9 mouse cellular contexts compared by ENCODE assay signal in the genomic region with DNA sequence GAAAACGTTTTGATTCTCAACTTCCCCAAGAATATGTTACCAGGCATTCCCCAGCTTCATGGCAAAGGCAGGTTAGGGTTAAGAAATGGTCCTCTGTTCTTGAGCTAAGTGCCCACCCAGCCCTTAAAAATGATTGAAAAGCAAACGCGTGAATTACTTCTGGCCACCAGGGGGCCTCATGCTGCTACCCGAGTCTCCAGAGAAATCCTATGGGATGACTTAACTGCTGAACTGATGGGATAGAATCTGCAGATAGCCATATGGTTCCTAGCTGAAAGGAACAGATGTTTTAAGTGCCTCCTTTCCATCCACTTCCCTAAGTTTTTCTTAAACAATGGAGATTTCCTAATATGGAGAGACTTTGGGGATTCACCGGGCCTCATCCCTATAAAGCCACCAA. TPM values are rescaled to one million over a fixed set of nuclear protein-coding genes. Genes with fewer than 3 reads are reported as not detected.
DNase-seq lines count a peak whose midpoint lies in the region; ATAC-seq and TF ChIP-seq lines count a peak whose summit lies in the region.
"Had no signal": no experiment of that assay in that cellular context is flagged by ENCODE, and none has a peak within 500 bp of the region (broad histone marks: within the 10 kb centered on the region; RNA-seq: fewer than 3 reads in every experiment).

No protein-coding gene starts in this region.

- H3K4me1 ChIP-seq in hindbrain, embryonic 11.5 days (replicated peaks; ENCODE audit: control insufficient read depth, insufficient read depth, low read length), result no peaks in the 10 kb centered on the region
- H3K4me1 ChIP-seq in hindbrain, embryonic 12.5 days, result peaks cover 4% of the 10 kb centered on the region
- no peaks in the 10 kb centered on the region for H3K4me1 ChIP-seq in E14TG2a.4 (replicated peaks; ENCODE audit: low read depth, low read length)
- peaks cover 8% of the 10 kb centered on the region for H3K4me1 ChIP-seq in lung, embryonic 16.5 days (replicated peaks; ENCODE audit: control insufficient read depth, insufficient read depth, low read length)

- TF ChIP-seq CTCF in E14TG2a.4 (conservative IDR thresholded peaks at IDR 0.05; ENCODE audit: low read length), result peak; percentile 70

- peak; percentile 74 for DNase-seq in hindbrain, embryonic 11.5 days (ENCODE audit: low spot score)
- peak; percentile 14 for DNase-seq in adipocyte (ENCODE audit: low spot score)
- peak; percentile 59 to 70 for DNase-seq in heart, postnatal 14 days
- DNase-seq in cerebellum, postnatal 36 days, result no peak

- no peaks in the 10 kb centered on the region for H3K9me3 ChIP-seq in hindbrain, embryonic 11.5 days (ENCODE audit: control insufficient read depth, low read length)
- H3K9me3 ChIP-seq in hindbrain, embryonic 12.5 days (replicated peaks), result peaks cover 3% of the 10 kb centered on the region; the same call in 1 of the 2 replicates
- no peaks in the 10 kb centered on the region for H3K9me3 ChIP-seq in E14TG2a.4 (ENCODE audit: low read length)
- H3K9me3 ChIP-seq in lung, embryonic 16.5 days (ENCODE audit: control insufficient read depth, low read length), result 0 out of 2 replicates have a peak, but pooled peaks cover 2% of the 10 kb centered on the region
- H3K9me3 ChIP-seq: embryonic facial prominence, embryonic 12.5 days had no signal

- intact Hi-C loops in heart, postnatal 14 days (cut with DNase I), result loop anchor here (1.0 to 5.0 kb wide), 3 partner anchors 51 to 131 kb away; no protein-coding TSS in a partner anchor

- WGBS in hindbrain, embryonic 11.5 days, result 24% methylated on average over 5 of the region's 5 CpGs
- 21% methylated on average over 5 of the region's 5 CpGs for WGBS in hindbrain, embryonic 12.5 days
- WGBS in lung, embryonic 16.5 days, result 19% methylated on average over 5 of the region's 5 CpGs

- no peak for ATAC-seq in hindbrain, embryonic 11.5 days (ENCODE audit: low FRiP score)
- ATAC-seq in hindbrain, embryonic 12.5 days (ENCODE audit: low FRiP score), result no peak
- ATAC-seq in lung, embryonic 16.5 days (ENCODE audit: low read depth), result peak; percentile 50; the same call in 1 of the 2 replicates
- no peak for ATAC-seq in monocyte, adult 5-6 weeks (replicated peaks; ENCODE audit: insufficient number of reproducible peaks, low FRiP score, low TSS enrichment, poor library complexity, severe bottlenecking)

- no peaks in the 10 kb centered on the region for H3K36me3 ChIP-seq in hindbrain, embryonic 11.5 days (ENCODE audit: control insufficient read depth, insufficient read depth, low read length)
- no peaks in the 10 kb centered on the region for H3K36me3 ChIP-seq in hindbrain, embryonic 12.5 days
- no peaks in the 10 kb centered on the region for H3K36me3 ChIP-seq in E14TG2a.4 (ENCODE audit: insufficient read depth, low read length)
- peaks cover 5% of the 10 kb centered on the region for H3K36me3 ChIP-seq in lung, embryonic 16.5 days (ENCODE audit: control insufficient read depth, insufficient read depth, low read length)

- no peaks in the 10 kb centered on the region for H3K27me3 ChIP-seq in hindbrain, embryonic 11.5 days (ENCODE audit: control insufficient read depth, insufficient read depth, low read length)
- no peaks in the 10 kb centered on the region for H3K27me3 ChIP-seq in hindbrain, embryonic 12.5 days
- H3K27me3 ChIP-seq in E14TG2a.4 (ENCODE audit: insufficient read depth, low read length), result peaks cover 16% of the 10 kb centered on the region
- H3K27me3 ChIP-seq in lung, embryonic 16.5 days (ENCODE audit: control insufficient read depth, insufficient read depth, low read depth, low read length), result no peaks in the 10 kb centered on the region
- H3K27me3 ChIP-seq: embryonic facial prominence, embryonic 12.5 days had no signal

- H3K4me3 ChIP-seq in hindbrain, embryonic 11.5 days (ENCODE audit: low read depth, low read length), result no peak overlapping the region
- no peak overlapping the region for H3K4me3 ChIP-seq in hindbrain, embryonic 12.5 days
- no peak overlapping the region for H3K4me3 ChIP-seq in E14TG2a.4 (replicated peaks; ENCODE audit: low read length)
- H3K4me3 ChIP-seq in lung, embryonic 16.5 days (ENCODE audit: low read length), result no peak overlapping the region
- H3K4me3 ChIP-seq: embryonic facial prominence, embryonic 12.5 days had no signal

- H3K9ac ChIP-seq in hindbrain, embryonic 11.5 days (ENCODE audit: low read depth, low read length), result no peak overlapping the region
- no peak overlapping the region for H3K9ac ChIP-seq in hindbrain, embryonic 12.5 days
- no peak overlapping the region for H3K9ac ChIP-seq in lung, embryonic 16.5 days (ENCODE audit: low read length)
- H3K9ac ChIP-seq: embryonic facial prominence, embryonic 12.5 days had no signal

- no peak overlapping the region for H3K27ac ChIP-seq in hindbrain, embryonic 11.5 days (ENCODE audit: low read depth, low read length)
- H3K27ac ChIP-seq in hindbrain, embryonic 12.5 days, result no peak overlapping the region
- H3K27ac ChIP-seq in lung, embryonic 16.5 days (ENCODE audit: low read length), result no peak overlapping the region
- H3K27ac ChIP-seq: embryonic facial prominence, embryonic 12.5 days had no signal

- H3K4me2 ChIP-seq in hindbrain, embryonic 11.5 days (replicated peaks; ENCODE audit: low read depth, low read length), result no peak overlapping the region
- H3K4me2 ChIP-seq in hindbrain, embryonic 12.5 days (replicated peaks), result no peak overlapping the region
- H3K4me2 ChIP-seq in lung, embryonic 16.5 days (ENCODE audit: low read depth, low read length), result no peak overlapping the region
- H3K4me2 ChIP-seq: embryonic facial prominence, embryonic 12.5 days had no signal

RNA-seq across cellular contexts. Expression of gene Tmem100, which starts 7.9 kb away (rescaled TPM):
- polyA plus RNA-seq in hindbrain, embryonic 11.5 days (2014; fragmentation: Nextera tagmentation; extraction: Ambion mirVana), result 6.0 and 6.6 TPM in 2 replicates
- 10.5 and 11.2 TPM in 2 replicates for polyA plus RNA-seq in hindbrain, embryonic 12.5 days (2016; fragmentation: Nextera tagmentation; extraction: Ambion mirVana)
- total RNA-seq in heart, postnatal 14 days (2021), result 10 to 100 TPM; 28.2 to 32.1 TPM
- 20.7 and 22.7 TPM in 2 replicates for polyA plus RNA-seq in lung, embryonic 16.5 days (2015; fragmentation: Nextera tagmentation; extraction: Ambion mirVana)
- total RNA-seq in monocyte, adult 5-6 weeks (2017), result not detected in 3 replicates

RNA-seq across cellular contexts. Expression of gene Pctp, which starts 35.3 kb away (rescaled TPM):
- 5.1 and 6.2 TPM in 2 replicates for polyA plus RNA-seq in hindbrain, embryonic 11.5 days (2014; fragmentation: Nextera tagmentation; extraction: Ambion mirVana)
- polyA plus RNA-seq in hindbrain, embryonic 12.5 days (2016; fragmentation: Nextera tagmentation; extraction: Ambion mirVana), result 4.3 and 4.6 TPM in 2 replicates
- total RNA-seq in heart, postnatal 14 days (2021), result 1 to 10 TPM; 4.0 to 4.1 TPM
- polyA plus RNA-seq in lung, embryonic 16.5 days (2015; fragmentation: Nextera tagmentation; extraction: Ambion mirVana), result 9.5 and 10.9 TPM in 2 replicates
- 16.6 to 23.5 TPM (median 17.7 TPM) in 3 replicates for total RNA-seq in monocyte, adult 5-6 weeks (2017)

Comparison
In these comparisons a context has a peak if more than half of its experiments do, and no peak if none do; other contexts are left out.
1. DNase-seq: peak in hindbrain, embryonic 11.5 days (single experiment), adipocyte (single experiment) and heart, postnatal 14 days (2 of 2); none in cerebellum, postnatal 36 days (0 of 2).